Mouse (Mus musculus) midbrain, embryonic 11.5 days (tissue): Measurements from ENCODE around the gene Ubr4. TPM values are rescaled to one million over a fixed set of nuclear protein-coding genes. Genes with fewer than 3 reads are reported as not detected.
"Not testable (repeated sequence)": the region's sequence is repeated elsewhere in the genome, so short reads cannot be mapped to it uniquely, and the experiment has no call there.

Source experiments
- ATAC-seq: fragments of 200-750 bp; cut with Nextera tagmentation; 2 replicates; pipeline ENCODE4 v1.8.0; 2017; ENCODE audit warnings: moderate TSS enrichment, moderate library complexity; ENCODE audit not compliant: low FRiP score
- DNase-seq: peaks from one replicate; pipeline ENCODE4 v3.0.0; 2015; ENCODE audit warnings: low spot score; ENCODE audit errors: missing footprints
- H3K27ac ChIP-seq: fragments of 300-500 bp; sonication (generic); 2 replicates; pipeline ENCODE4 v1.5.1; 2014; ENCODE audit warnings: low read depth, low read length
- H3K27me3 ChIP-seq: fragments of 300-500 bp; sonication (generic); 2 replicates; pipeline ENCODE4 v1.6.1; 2014; ENCODE audit warnings: mild to moderate bottlenecking, low read length, moderate library complexity, mixed read lengths; ENCODE audit not compliant: control insufficient read depth, insufficient read depth
- H3K36me3 ChIP-seq: fragments of 300-500 bp; sonication (generic); 2 replicates; pipeline ENCODE4 v1.6.1; 2014; ENCODE audit warnings: mild to moderate bottlenecking, low read length, moderate library complexity, mixed read lengths; ENCODE audit not compliant: control insufficient read depth, insufficient read depth
- H3K4me1 ChIP-seq: fragments of 300-500 bp; sonication (generic); 2 replicates; pipeline ENCODE4 v1.6.1; 2014; ENCODE audit warnings: low read length; ENCODE audit not compliant: control insufficient read depth, insufficient read depth
- H3K4me2 ChIP-seq: fragments of 300-500 bp; sonication (generic); 2 replicates; pipeline ENCODE4 v1.6.1; 2014; ENCODE audit warnings: mild to moderate bottlenecking, moderate library complexity
- H3K4me3 ChIP-seq: fragments of 300-500 bp; sonication (generic); 2 replicates; pipeline ENCODE4 v1.5.1; 2014; ENCODE audit warnings: low read depth, low read length
- H3K9ac ChIP-seq: fragments of 300-500 bp; sonication (generic); 2 replicates; pipeline ENCODE4 v1.6.1; 2014; ENCODE audit warnings: low read length
- H3K9me3 ChIP-seq: fragments of 300-500 bp; sonication (generic); 2 replicates; pipeline ENCODE4 v1.6.1; 2016; ENCODE audit warnings: low read length; ENCODE audit not compliant: control insufficient read depth
- WGBS: fragments of 180-500 bp; shearing (Covaris S2); extraction: QIAGEN DNeasy Blood & Tissue Kit; methylation state at CpG from one replicate; pipeline ENCODE4 v1.1.7; 2014; 5-methylcytosine and 5-hydroxymethylcytosine counted together
- polyA plus RNA-seq: library from polyadenylated mRNA; unstranded; fragments of >200 nt; fragmentation: Nextera tagmentation; extraction: Ambion mirVana; gene quantifications from 2 replicates; pipeline ENCODE4 v1.2.1, GENCODE M21; 2014

Ubr4 gene
- polyA plus RNA-seq, 1 experiment from 2014 or later: 79.2 TPM

DNA sequence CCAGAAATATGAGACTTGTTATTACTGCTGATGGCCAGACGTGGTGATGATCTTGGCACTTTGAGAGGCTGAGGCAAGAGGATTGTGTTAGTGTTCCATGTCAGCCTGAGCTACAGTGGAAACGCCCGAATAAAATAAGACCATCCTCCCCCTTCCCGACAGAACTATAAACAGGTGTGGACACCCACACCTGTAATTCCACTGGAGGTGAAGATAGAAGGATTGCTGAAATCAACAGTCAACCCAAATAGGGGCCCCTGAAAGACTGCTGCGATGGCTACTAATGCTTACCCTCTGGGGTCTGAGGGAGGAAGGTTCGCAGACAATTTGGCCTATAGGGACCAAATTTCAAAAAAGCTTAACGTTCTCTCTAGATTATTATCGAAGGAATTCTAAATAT lies 27.3 kb downstream of the Ubr4 start:
- no peak for ATAC-seq
- no peaks in the 10 kb centered on the region; the same call in 1 of the 2 replicates for H3K36me3 ChIP-seq
- peak overlapping the region; percentile 95 for H3K4me3 ChIP-seq
- H3K27ac ChIP-seq: no peak overlapping the region
- WGBS: 20% methylated on average over 8 of the region's 8 CpGs
- H3K9me3 ChIP-seq: no peaks in the 10 kb centered on the region
- no peaks in the 10 kb centered on the region for H3K27me3 ChIP-seq
- peaks cover 16% of the 10 kb centered on the region for H3K4me1 ChIP-seq
- peak overlapping the region; percentile 70 for H3K4me2 ChIP-seq
- H3K9ac ChIP-seq: peak overlapping the region; percentile 91
- DNase-seq: peak; percentile 84

DNA sequence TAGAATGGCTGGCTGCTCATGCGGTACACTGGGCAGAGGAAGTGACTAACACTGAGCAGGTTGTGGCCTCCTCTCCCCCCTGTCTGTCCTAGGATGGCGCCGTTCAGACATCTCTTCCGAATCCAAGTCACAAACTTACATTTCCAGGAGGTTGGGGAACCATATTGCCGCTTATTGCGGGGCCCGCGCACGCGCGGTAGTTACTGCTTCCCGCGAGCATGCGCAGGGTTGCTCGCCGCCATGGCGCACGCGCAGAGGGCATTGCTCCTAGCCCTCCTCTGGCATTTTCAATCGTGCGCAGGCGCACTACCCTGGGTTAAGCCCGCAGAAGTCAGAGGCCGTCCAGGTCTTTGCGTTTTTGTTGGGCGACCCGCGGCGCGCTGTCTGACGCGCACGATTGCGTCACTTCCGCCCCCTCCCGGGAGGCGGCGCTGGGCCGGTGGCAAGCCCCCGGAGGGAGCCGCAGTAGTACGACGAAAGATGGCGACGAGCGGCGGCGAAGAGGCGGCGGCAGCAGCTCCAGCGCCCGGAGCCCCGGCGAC lies 27.9 kb downstream of the Ubr4 start:
- Histone ChIP-seq H3K27me3 (no peaks in the 10 kb centered on the region), H3K4me2 (peak overlapping the region; percentile 92), H3K4me3 (peak overlapping the region; percentile 95), H3K36me3 (no peaks in the 10 kb centered on the region; the same call in 1 of the 2 replicates), H3K9me3 (no peaks in the 10 kb centered on the region), H3K4me1 (peaks cover 16% of the 10 kb centered on the region), H3K27ac (peak overlapping the region; percentile 71; the same call in 1 of the 2 replicates), H3K9ac (peak overlapping the region; percentile 91)
- ATAC-seq (peak; percentile 96), DNase-seq (peak; percentile 100)
- WGBS: under 1% methylated on average over 50 of the region's 54 CpGs

DNA sequence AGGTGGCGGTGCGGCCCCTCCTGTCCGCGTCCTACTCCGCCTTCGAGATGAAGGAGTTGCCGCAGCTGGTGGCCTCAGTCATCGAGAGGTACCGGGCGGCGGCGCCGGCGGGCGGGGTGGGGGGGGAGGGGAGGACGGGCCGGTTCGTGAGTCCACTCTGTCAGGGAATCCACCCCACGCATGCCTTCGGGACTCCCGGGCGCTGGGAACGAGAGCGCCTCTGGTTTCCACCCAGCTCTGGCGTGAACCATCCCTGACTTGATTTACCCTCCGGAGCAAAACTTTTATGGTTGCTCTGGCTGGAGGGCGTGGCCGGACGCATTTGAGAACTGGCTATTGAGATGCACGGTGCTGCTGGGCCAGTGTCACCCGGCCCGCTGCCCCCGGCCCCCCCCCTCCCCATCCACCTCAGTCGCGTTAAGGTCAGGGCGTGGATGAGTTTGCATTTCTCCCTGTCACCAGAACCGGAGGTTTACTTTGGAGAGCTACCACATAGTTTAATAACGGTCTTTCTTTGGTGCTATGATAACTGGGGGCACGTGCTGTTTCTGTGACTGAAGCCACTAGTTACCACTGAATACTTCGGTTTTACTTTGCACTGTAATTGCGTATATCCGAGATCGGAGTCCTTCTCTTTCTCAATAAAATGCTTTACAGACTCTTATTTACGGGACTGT lies 28.5 kb downstream of the Ubr4 start:
- WGBS: 5% methylated on average over 42 of the region's 44 CpGs
- Histone ChIP-seq H3K9ac (peak overlapping the region; percentile 83), H3K4me3 (peak overlapping the region; percentile 95), H3K9me3 (no peaks in the 10 kb centered on the region), H3K27ac (peak overlapping the region; percentile 71; the same call in 1 of the 2 replicates), H3K27me3 (no peaks in the 10 kb centered on the region), H3K36me3 (no peaks in the 10 kb centered on the region), H3K4me2 (peak overlapping the region; percentile 92), H3K4me1 (peaks cover 16% of the 10 kb centered on the region)
- ATAC-seq: no peak; the same call in 1 of the 2 replicates
- peak; percentile 86 for DNase-seq

DNA sequence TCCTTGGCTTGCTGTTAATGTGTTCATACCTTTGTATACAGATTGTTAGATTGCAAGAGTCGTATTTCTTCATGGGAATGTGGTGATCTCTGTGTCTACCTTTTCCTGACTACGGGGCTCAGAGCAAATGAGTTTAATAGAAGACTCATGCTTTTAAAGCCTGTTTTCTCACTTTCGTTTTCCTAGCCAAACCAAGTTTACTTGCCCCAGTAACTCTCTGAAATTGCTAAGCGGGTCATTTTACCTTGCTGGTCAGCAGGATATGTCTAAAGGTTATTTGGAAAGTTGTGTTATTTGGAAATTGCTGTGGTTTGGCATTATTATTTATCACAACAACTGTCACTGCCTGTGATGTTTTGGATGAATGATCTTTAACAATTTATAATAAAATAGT lies 29.0 kb downstream of the Ubr4 start:
- H3K4me2 ChIP-seq: peak overlapping the region; percentile 92
- no peak for DNase-seq
- H3K9ac ChIP-seq: peak overlapping the region; percentile 83
- no peak for ATAC-seq
- H3K4me1 ChIP-seq: peaks cover 16% of the 10 kb centered on the region
- no peak overlapping the region for H3K27ac ChIP-seq
- no peaks in the 10 kb centered on the region for H3K27me3 ChIP-seq
- H3K36me3 ChIP-seq: no peaks in the 10 kb centered on the region
- H3K9me3 ChIP-seq: no peaks in the 10 kb centered on the region
- WGBS: 63% methylated on average over 4 of the region's 4 CpGs
- H3K4me3 ChIP-seq: peak overlapping the region; percentile 95

DNA sequence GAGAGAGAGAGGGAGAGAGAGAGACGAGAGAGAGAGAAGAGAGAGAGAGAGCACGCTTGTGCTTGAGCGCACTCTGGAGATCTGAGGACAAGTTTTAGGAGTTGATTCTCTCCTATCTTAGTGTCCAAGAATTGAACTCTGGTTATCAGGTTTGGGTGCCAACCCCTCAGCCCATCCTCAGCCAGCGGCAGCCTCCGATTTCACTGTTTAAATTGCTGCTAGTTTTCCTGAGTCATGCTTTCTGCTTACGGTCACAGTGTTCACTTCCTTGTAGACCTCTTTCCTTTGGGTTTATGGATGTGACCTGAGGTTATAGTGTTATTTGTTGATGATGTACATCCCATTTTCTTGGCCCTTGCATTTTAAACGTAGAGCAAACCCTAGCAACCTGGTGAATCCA lies 29.8 kb downstream of the Ubr4 start:
- H3K36me3 ChIP-seq: no peaks in the 10 kb centered on the region
- H3K9ac ChIP-seq: no peak overlapping the region
- no peaks in the 10 kb centered on the region for H3K27me3 ChIP-seq
- DNase-seq (no peak), ATAC-seq (no peak)
- WGBS: 84% methylated on average over 7 of the region's 7 CpGs
- H3K4me1 ChIP-seq: peaks cover 16% of the 10 kb centered on the region
- H3K4me2 ChIP-seq: no peak overlapping the region
- no peak overlapping the region for H3K27ac ChIP-seq
- H3K9me3 ChIP-seq: no peaks in the 10 kb centered on the region
- H3K4me3 ChIP-seq: no peak overlapping the region

DNA sequence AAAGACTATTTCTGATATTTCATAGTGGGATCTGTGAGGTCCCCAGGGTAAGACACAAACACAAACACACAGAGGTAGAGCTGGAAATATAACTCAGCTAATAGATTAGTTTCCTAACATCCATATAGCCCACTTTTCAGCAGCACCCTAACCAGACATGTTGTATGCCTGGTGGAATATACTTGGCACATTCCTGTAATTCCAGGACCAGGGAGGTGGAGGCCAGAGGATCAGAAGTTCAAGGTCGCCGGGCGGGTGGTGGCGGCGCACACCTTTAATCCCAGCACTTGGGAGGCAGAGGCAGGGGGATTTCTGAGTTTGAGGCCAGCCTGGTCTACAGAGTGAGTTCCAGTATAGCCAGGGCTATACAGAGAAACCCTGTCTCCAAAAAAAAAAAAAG lies 33.4 kb downstream of the Ubr4 start:
- not testable (repeated sequence) for ATAC-seq, H3K9me3 ChIP-seq, H3K36me3 ChIP-seq, H3K9ac ChIP-seq, H3K27me3 ChIP-seq, H3K27ac ChIP-seq, H3K4me2 ChIP-seq, DNase-seq, H3K4me3 ChIP-seq
- 94% methylated on average over 5 of the region's 5 CpGs for WGBS
- H3K4me1 ChIP-seq: peaks cover 11% of the 10 kb centered on the region

DNA sequence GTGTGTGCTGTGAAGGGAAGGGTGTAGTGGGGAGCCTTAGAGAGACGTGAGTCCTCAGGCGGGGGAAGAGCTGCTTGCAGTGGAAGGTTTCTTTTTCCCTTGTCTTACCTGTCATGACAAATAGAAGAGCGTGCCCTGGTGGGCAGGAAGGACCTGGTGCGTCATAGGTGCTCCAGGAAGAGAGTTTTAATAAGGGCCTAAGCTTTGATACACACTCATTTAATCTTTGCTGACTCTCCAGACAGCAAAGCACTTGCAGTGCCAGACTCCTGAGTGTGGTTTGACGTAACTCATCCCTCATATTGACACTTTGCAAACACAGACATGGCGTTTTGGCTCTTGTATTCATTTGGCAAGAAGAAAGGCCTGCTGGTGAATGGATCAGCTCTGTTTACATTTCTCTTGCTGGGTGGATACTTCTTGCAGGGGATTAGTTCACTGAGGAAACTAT lies 34.5 kb downstream of the Ubr4 start:
- H3K27ac ChIP-seq: no peak overlapping the region
- ATAC-seq: no peak
- peak; percentile 14 for DNase-seq
- peaks cover 6% of the 10 kb centered on the region; the same call in 1 of the 2 replicates for H3K36me3 ChIP-seq
- H3K9me3 ChIP-seq: no peaks in the 10 kb centered on the region
- no peaks in the 10 kb centered on the region for H3K27me3 ChIP-seq
- WGBS: 64% methylated on average over 6 of the region's 6 CpGs
- no peak overlapping the region for H3K4me2 ChIP-seq
- H3K4me1 ChIP-seq: peaks cover 5% of the 10 kb centered on the region
- no peak overlapping the region for H3K4me3 ChIP-seq
- no peak overlapping the region for H3K9ac ChIP-seq

DNA sequence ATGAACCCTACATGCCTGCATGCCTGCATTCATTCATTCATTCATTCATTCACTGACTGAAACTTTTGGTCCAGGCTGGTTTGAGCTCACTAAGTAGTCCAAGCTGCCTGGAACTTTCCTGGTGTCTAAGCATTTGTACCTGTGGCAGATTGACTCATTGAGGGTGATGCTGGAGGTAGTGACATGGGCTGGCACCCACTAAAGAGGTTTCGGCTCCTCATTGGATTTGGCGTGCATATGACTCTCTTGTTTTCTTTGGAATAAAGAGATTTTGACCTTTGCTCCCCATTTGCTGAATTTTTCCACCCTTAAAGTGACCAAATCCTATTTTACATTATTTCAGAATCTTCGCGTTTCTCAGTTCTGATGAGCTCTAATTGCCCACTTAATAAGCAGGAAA lies 37.1 kb downstream of the Ubr4 start:
- H3K4me1 ChIP-seq: no peaks in the 10 kb centered on the region
- WGBS: 92% methylated on average over 4 of the region's 4 CpGs
- no peak overlapping the region for H3K9ac ChIP-seq
- H3K9me3 ChIP-seq: no peaks in the 10 kb centered on the region
- ATAC-seq (no peak), DNase-seq (peak; percentile 31)
- no peak overlapping the region for H3K27ac ChIP-seq
- H3K27me3 ChIP-seq: no peaks in the 10 kb centered on the region
- H3K4me3 ChIP-seq: no peak overlapping the region
- H3K36me3 ChIP-seq: peaks cover 22% of the 10 kb centered on the region
- no peak overlapping the region for H3K4me2 ChIP-seq

DNA sequence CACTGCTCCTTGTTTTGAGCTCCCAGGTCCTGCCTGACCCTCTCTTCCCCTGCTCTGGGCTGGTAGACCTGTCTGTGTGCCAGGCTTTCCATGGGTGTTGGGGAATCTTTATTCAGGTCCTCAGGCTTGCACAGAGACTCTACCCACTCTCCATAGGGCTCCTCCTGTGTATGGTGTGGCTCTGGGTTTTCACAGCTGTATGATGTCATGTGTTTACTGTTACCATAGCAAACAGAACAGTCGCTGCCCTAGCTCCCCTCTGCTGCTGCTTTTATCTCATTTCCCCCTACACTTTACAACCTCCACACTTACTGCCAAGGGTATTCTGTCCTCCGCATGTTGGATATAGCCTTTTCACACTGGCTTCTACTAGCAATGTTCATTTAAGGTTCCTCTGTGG lies 43.0 kb downstream of the Ubr4 start:
- Histone ChIP-seq H3K4me1 (no peaks in the 10 kb centered on the region), H3K27ac (no peak overlapping the region), H3K4me3 (no peak overlapping the region), H3K4me2 (no peak overlapping the region), H3K9me3 (no peaks in the 10 kb centered on the region), H3K36me3 (peaks cover 39% of the 10 kb centered on the region), H3K9ac (no peak overlapping the region), H3K27me3 (no peaks in the 10 kb centered on the region)
- 82% methylated on average over 2 of the region's 2 CpGs for WGBS
- DNase-seq: peak; percentile 53
- no peak for ATAC-seq
